Mouse (Mus musculus) megakaryocyte, embryonic 14.5 days (primary cell): ENCODE results near the gene Ccdc175. TPM values are rescaled to one million over a fixed set of nuclear protein-coding genes. Genes with fewer than 3 reads are reported as not detected.

ENCODE experiments used
- H3K27me3 ChIP-seq: replicated peaks from 2 replicates; pipeline ENCODE3; 2012; ENCODE audit warnings: inconsistent platforms
- H3K36me3 ChIP-seq: replicated peaks from 2 replicates; pipeline ENCODE3; 2012; ENCODE audit warnings: low read length, inconsistent platforms, mixed read lengths
- H3K4me1 ChIP-seq: 2 replicates; pipeline ENCODE4 v1.6.1; 2012; ENCODE audit warnings: inconsistent platforms
- H3K4me3 ChIP-seq: replicated peaks from 2 replicates; pipeline ENCODE3; 2012; ENCODE audit warnings: moderate library complexity, mild to moderate bottlenecking, inconsistent platforms
- H3K9me3 ChIP-seq: 2 replicates; pipeline ENCODE4 v1.6.1; 2012; ENCODE audit warnings: inconsistent platforms
- FLI1 ChIP-seq: IDR thresholded peaks from 2 replicates; pipeline ENCODE4 v1.6.1; 2012; ENCODE audit warnings: low read length, inconsistent platforms, mixed read lengths
- GATA1 ChIP-seq: IDR thresholded peaks from 3 replicates; pipeline ENCODE4 v1.6.1; 2012; ENCODE audit warnings: mixed read lengths, low read length, inconsistent platforms, borderline replicate concordance
- polyA plus RNA-seq: library from polyadenylated mRNA; stranded (reverse); fragments of >175 nt; gene quantifications from 2 replicates; pipeline ENCODE4 v1.2.3, GENCODE M21; 2012; ENCODE audit warnings: low replicate concordance; ENCODE audit not compliant: insufficient read depth

Ccdc175 gene
- polyA plus RNA-seq, 1 experiment: not detected

GRCm38 (mm10) chr12:72104525-72105281, 80.1 kb downstream of the Ccdc175 start:
- H3K4me1 ChIP-seq: peaks cover 16% of the 10 kb centered on the region
- peaks cover 10% of the 10 kb centered on the region for H3K27me3 ChIP-seq
- peaks cover 19% of the 10 kb centered on the region for H3K36me3 ChIP-seq
- peak overlapping the region; percentile 31 for H3K4me3 ChIP-seq
- no peak for TF ChIP-seq FLI1
- TF ChIP-seq GATA1: no peak
- no peaks in the 10 kb centered on the region for H3K9me3 ChIP-seq

- Histone ChIP-seq H3K4me1 (peaks cover 16% of the 10 kb centered on the region), H3K4me3 (no peak overlapping the region), H3K9me3 (no peaks in the 10 kb centered on the region), H3K27me3 (peaks cover 9% of the 10 kb centered on the region), H3K36me3 (peaks cover 26% of the 10 kb centered on the region)
- no peak for TF ChIP-seq GATA1
- TF ChIP-seq FLI1: no peak
These were observed 80.8 kb downstream of the Ccdc175 start for GRCm38 (mm10) chr12:72104027-72104426.

- peaks cover 16% of the 10 kb centered on the region for H3K4me1 ChIP-seq
- no peak overlapping the region for H3K4me3 ChIP-seq
- no peaks in the 10 kb centered on the region for H3K9me3 ChIP-seq
- H3K27me3 ChIP-seq: peaks cover 7% of the 10 kb centered on the region
- peaks cover 33% of the 10 kb centered on the region for H3K36me3 ChIP-seq
- TF ChIP-seq FLI1 (no peak), GATA1 (no peak)
These were observed 82.1 kb downstream of the Ccdc175 start for GRCm38 (mm10) chr12:72102776-72103175.

- H3K4me3 ChIP-seq: no peak overlapping the region
- peaks cover 90% of the 10 kb centered on the region for H3K36me3 ChIP-seq
- no peak for TF ChIP-seq FLI1
- no peak for TF ChIP-seq GATA1
These were observed 87.9 kb downstream of the Ccdc175 start for GRCm38 (mm10) chr12:72096966-72097365.

GRCm38 (mm10) chr12:72089802-72090201, 95.0 kb downstream of the Ccdc175 start:
- Histone ChIP-seq H3K4me3 (no peak overlapping the region), H3K4me1 (peaks cover 21% of the 10 kb centered on the region), H3K9me3 (0 out of 2 replicates have a peak, but pooled peaks cover 3% of the 10 kb centered on the region), H3K27me3 (peaks cover 1% of the 10 kb centered on the region), H3K36me3 (peaks cover 49% of the 10 kb centered on the region)
- TF ChIP-seq GATA1 (no peak), FLI1 (no peak)

More at GRCm38 (mm10) chr12:72096966-72097365, 87.9 kb downstream of the Ccdc175 start:
- H3K27me3 ChIP-seq: no peaks in the 10 kb centered on the region
- H3K4me1 ChIP-seq: 0 out of 2 replicates have a peak, but pooled peaks cover 4% of the 10 kb centered on the region
- H3K9me3 ChIP-seq: 0 out of 2 replicates have a peak, but pooled peaks cover 3% of the 10 kb centered on the region

GRCm38 (mm10) chr12:72086166-72086825, 98.5 kb downstream of the Ccdc175 start:
- Histone ChIP-seq H3K36me3 (peaks cover 14% of the 10 kb centered on the region), H3K27me3 (peaks cover 10% of the 10 kb centered on the region), H3K9me3 (no peaks in the 10 kb centered on the region), H3K4me1 (peaks cover 34% of the 10 kb centered on the region), H3K4me3 (peak overlapping the region; percentile 96)
- no peak for TF ChIP-seq GATA1
- TF ChIP-seq FLI1: no peak

DNA sequence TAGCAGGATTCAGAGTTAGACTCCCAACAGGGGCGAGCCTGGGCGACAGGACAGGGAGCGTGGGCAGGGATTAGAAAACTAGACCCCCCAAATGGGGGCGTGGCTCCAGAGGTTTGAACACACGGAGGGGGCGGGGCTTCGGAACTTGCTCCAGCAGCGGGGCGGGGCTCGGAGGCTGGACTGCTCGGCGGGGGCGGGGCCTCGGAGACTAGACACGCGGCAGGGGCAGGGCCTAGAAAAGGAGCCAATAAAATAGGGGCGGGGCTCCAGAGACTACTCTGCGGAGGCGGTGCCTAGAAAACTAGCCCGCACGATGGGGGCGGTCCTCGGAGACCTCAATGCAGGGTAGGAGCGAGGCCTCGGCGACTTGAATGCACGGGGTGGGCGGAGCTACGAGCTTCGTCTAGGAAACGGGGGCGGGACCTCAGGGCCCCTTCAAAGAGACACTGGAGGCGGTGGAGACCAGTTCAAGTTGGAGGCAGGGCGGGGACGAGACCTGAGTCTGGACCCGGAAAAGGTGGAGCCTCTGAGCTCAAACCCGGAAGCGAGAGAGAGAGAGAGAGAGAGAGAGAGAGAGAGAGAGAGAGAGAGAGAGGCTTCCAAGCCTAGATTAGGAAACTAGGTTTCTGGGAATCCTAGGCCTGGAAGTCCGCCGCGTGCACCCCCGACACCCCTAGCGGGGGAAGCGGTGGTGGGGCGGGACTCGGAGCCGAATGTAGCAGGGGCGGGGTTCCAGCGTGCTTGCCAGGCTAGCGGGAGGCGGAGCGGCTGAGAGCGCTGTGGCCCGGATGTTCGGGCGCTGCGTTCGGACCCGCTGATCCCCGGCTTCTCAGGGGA, 99.3 kb downstream of the Ccdc175 start, which contains the start of the genes L3hypdh and Jkamp:
Gene L3hypdh, minus strand, starts transcription at position 111 of the 837 bp plus-strand sequence.
Gene Jkamp, plus strand, starts transcription at position 261 of the 837 bp plus-strand sequence.
- no peaks in the 10 kb centered on the region for H3K9me3 ChIP-seq
- peak within 1 kb of the TSS; percentile 96 for H3K4me3 ChIP-seq
- TF ChIP-seq FLI1: no peak
- no peak for TF ChIP-seq GATA1
- H3K36me3 ChIP-seq: peaks cover 10% of the 10 kb centered on the region
- H3K27me3 ChIP-seq: peaks cover 14% of the 10 kb centered on the region
- H3K4me1 ChIP-seq: peaks cover 34% of the 10 kb centered on the region

DNA sequence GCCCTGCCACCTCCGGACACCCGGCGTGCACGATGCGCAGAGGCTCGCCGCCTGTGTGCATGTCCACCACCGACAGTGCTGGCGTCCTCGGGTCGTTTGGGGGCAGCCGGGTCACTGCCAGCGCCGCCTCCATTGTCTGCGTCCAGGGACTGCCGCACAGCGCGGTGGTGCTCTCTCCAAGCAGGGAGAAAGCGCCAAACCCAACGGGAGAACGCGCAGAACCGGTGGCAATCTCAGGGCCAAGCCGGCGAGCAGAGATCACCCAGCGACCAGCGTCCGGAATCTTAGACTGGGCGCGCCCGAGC, 99.9 kb downstream of the Ccdc175 start:
- H3K27me3 ChIP-seq: peaks cover 16% of the 10 kb centered on the region
- H3K9me3 ChIP-seq: no peaks in the 10 kb centered on the region
- peak overlapping the region; percentile 96 for H3K4me3 ChIP-seq
- peaks cover 4% of the 10 kb centered on the region for H3K36me3 ChIP-seq
- peaks cover 34% of the 10 kb centered on the region for H3K4me1 ChIP-seq
- no peak for TF ChIP-seq GATA1
- no peak for TF ChIP-seq FLI1

GRCm38 (mm10) chr12:72084261-72085023, 100.4 kb downstream of the Ccdc175 start:
- peaks cover 34% of the 10 kb centered on the region for H3K4me1 ChIP-seq
- H3K9me3 ChIP-seq: no peaks in the 10 kb centered on the region
- peaks cover 20% of the 10 kb centered on the region for H3K27me3 ChIP-seq
- peak overlapping the region; percentile 96 for H3K4me3 ChIP-seq
- TF ChIP-seq FLI1 (no peak), GATA1 (no peak)
- no peaks in the 10 kb centered on the region for H3K36me3 ChIP-seq
